Mouse (Mus musculus) liver, adult 2 months (tissue): ENCODE measurements around the gene Actl6b. TPM values are rescaled to one million over a fixed set of nuclear protein-coding genes. Genes with fewer than 3 reads are reported as not detected.

Experiments
- DNase-seq: peaks from one replicate; pipeline ENCODE4 v3.0.0-alpha.2; 2011; ENCODE audit warnings: low read depth, low spot score; ENCODE audit errors: extremely low read depth
- H3K27ac ChIP-seq: fragments of 200-500 bp; replicated peaks from 2 replicates; pipeline ENCODE4 v1.5.1; 2012; ENCODE audit warnings: low read depth, mild to moderate bottlenecking, control low read depth, inconsistent platforms, low read length; ENCODE audit not compliant: insufficient read depth
- H3K27me3 ChIP-seq: fragments of 200-500 bp; 2 replicates; pipeline ENCODE4 v1.6.1; 2012; ENCODE audit warnings: mild to moderate bottlenecking, moderate library complexity, low read length, inconsistent platforms; ENCODE audit not compliant: control insufficient read depth, insufficient read depth
- H3K36me3 ChIP-seq: fragments of 200-500 bp; 2 replicates; pipeline ENCODE4 v1.6.1; 2012; ENCODE audit warnings: low read length, inconsistent platforms; ENCODE audit not compliant: control insufficient read depth, insufficient read depth
- H3K4me1 ChIP-seq: fragments of 200-500 bp; 2 replicates; pipeline ENCODE4 v1.6.1; 2011; ENCODE audit warnings: low read length; ENCODE audit not compliant: control insufficient read depth, insufficient read depth
- H3K4me3 ChIP-seq: fragments of 200-500 bp; 2 replicates; pipeline ENCODE4 v1.5.1; 2011; ENCODE audit warnings: low read depth, mild to moderate bottlenecking, control low read depth, low read length, moderate library complexity; ENCODE audit not compliant: insufficient read depth
- H3K79me2 ChIP-seq: fragments of 200-500 bp; 2 replicates; pipeline ENCODE4 v1.6.1; 2012; ENCODE audit warnings: inconsistent platforms, mild to moderate bottlenecking, low read length, moderate library complexity; ENCODE audit not compliant: control insufficient read depth, insufficient read depth
- H3K9ac ChIP-seq: fragments of 200-500 bp; 2 replicates; pipeline ENCODE4 v1.6.1; 2012; ENCODE audit warnings: low read depth, mild to moderate bottlenecking, control low read depth, inconsistent platforms, low read length
- CTCF ChIP-seq: fragments of 200-500 bp; IDR thresholded peaks from 2 replicates; pipeline ENCODE4 v1.5.1; 2011; ENCODE audit warnings: low read depth, low read length, control low read depth
- POLR2A ChIP-seq: fragments of 200-500 bp; IDR thresholded peaks from 2 replicates; pipeline ENCODE4 v1.6.1; 2011; ENCODE audit warnings: low read length, control low read depth; ENCODE audit not compliant: insufficient read depth; ENCODE audit errors: extremely low read depth
- WGBS: fragments of 180-500 bp; shearing (Covaris S2); methylation state at CpG from one replicate; pipeline ENCODE4 v1.1.7; 2018; 5-methylcytosine and 5-hydroxymethylcytosine counted together
- polyA plus RNA-seq: library from polyadenylated mRNA; depleted of rRNA; stranded (reverse); fragments of >200 nt; gene quantifications from 2 replicates; pipeline ENCODE4 v1.2.3, GENCODE M21; 2012
- total RNA-seq: library from RNA; depleted of rRNA; stranded (reverse); fragments of >200 nt; gene quantifications from 2 replicates; pipeline ENCODE4 v1.2.3, GENCODE M21; 2014

Actl6b gene
- total and polyA plus RNA-seq, 2 experiments = not detected

- Histone ChIP-seq H3K27ac (no peak overlapping the region), H3K4me1 (no peaks in the 10 kb centered on the region), H3K36me3 (peaks cover 16% of the 10 kb centered on the region; the same call in 1 of the 2 replicates), H3K27me3 (no peaks in the 10 kb centered on the region), H3K9ac (no peak overlapping the region), H3K79me2 (no peaks in the 10 kb centered on the region), H3K4me3 (no peak overlapping the region)
- WGBS = 91% methylated on average over 9 of the region's 9 CpGs
- no peak for TF ChIP-seq CTCF
- TF ChIP-seq POLR2A = no peak
- no peak for DNase-seq
Measured at GRCm38 (mm10) chr5:137521861-137522260, 31.5 kb upstream of the Actl6b start.

DNA sequence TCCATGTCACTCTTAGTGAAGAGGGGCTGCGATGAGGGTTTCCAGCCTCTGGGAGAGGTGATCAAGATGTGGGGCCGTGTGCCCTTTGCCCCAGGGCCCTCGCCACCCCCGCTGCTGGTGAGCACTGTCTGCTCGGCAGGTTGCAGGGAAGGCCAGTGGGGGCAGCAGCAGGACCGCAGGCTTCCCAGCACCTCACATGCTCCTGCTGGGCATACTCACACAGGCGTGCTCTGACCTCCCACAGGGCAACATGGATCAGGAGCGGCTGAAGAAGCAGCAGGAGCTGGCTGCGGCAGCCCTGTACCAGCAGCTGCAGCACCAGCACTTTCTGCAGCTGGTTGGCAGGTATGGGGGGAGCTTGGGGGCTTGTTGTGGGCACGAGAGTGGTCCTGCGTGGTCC, 30.6 kb upstream of the Actl6b start:
- 87% methylated on average over 11 of the region's 11 CpGs for WGBS

GRCm38 (mm10) chr5:137523396-137524250, 29.7 kb upstream of the Actl6b start:
- no peak for DNase-seq
- H3K4me3 ChIP-seq = no peak overlapping the region
- no peaks in the 10 kb centered on the region for H3K79me2 ChIP-seq
- no peaks in the 10 kb centered on the region for H3K27me3 ChIP-seq
- TF ChIP-seq POLR2A (no peak), CTCF (no peak)
- no peak overlapping the region for H3K9ac ChIP-seq
- H3K36me3 ChIP-seq = peaks cover 26% of the 10 kb centered on the region
- no peak overlapping the region for H3K27ac ChIP-seq
- 91% methylated on average over 25 of the region's 25 CpGs for WGBS
- H3K4me1 ChIP-seq = no peaks in the 10 kb centered on the region

More for the DNA sequence above, 30.6 kb upstream of the Actl6b start:
- DNase-seq = no peak
- no peaks in the 10 kb centered on the region for H3K79me2 ChIP-seq
- no peaks in the 10 kb centered on the region for H3K4me1 ChIP-seq
- H3K27ac ChIP-seq = no peak overlapping the region
- peaks cover 17% of the 10 kb centered on the region; the same call in 1 of the 2 replicates for H3K36me3 ChIP-seq
- H3K9ac ChIP-seq = no peak overlapping the region
- H3K27me3 ChIP-seq = no peaks in the 10 kb centered on the region
- no peak overlapping the region for H3K4me3 ChIP-seq
- no peak for TF ChIP-seq CTCF
- TF ChIP-seq POLR2A = no peak

- Histone ChIP-seq H3K36me3 (peaks cover 27% of the 10 kb centered on the region), H3K4me1 (no peaks in the 10 kb centered on the region), H3K9ac (no peak overlapping the region), H3K27ac (no peak overlapping the region), H3K79me2 (no peaks in the 10 kb centered on the region), H3K27me3 (no peaks in the 10 kb centered on the region), H3K4me3 (no peak overlapping the region)
- DNase-seq = no peak
- WGBS = 97% methylated on average over 8 of the region's 8 CpGs
- TF ChIP-seq CTCF (no peak), POLR2A (no peak)
Measured at GRCm38 (mm10) chr5:137524251-137524515, 29.1 kb upstream of the Actl6b start.

GRCm38 (mm10) chr5:137524671-137525070, 28.6 kb upstream of the Actl6b start:
- H3K4me3 ChIP-seq = no peak overlapping the region
- no peaks in the 10 kb centered on the region for H3K27me3 ChIP-seq
- no peak overlapping the region for H3K27ac ChIP-seq
- no peaks in the 10 kb centered on the region for H3K79me2 ChIP-seq
- no peaks in the 10 kb centered on the region for H3K4me1 ChIP-seq
- H3K9ac ChIP-seq = no peak overlapping the region
- peaks cover 27% of the 10 kb centered on the region for H3K36me3 ChIP-seq
- no peak for TF ChIP-seq POLR2A
- no peak for TF ChIP-seq CTCF
- WGBS = 86% methylated on average over 13 of the region's 13 CpGs
- DNase-seq = no peak

DNA sequence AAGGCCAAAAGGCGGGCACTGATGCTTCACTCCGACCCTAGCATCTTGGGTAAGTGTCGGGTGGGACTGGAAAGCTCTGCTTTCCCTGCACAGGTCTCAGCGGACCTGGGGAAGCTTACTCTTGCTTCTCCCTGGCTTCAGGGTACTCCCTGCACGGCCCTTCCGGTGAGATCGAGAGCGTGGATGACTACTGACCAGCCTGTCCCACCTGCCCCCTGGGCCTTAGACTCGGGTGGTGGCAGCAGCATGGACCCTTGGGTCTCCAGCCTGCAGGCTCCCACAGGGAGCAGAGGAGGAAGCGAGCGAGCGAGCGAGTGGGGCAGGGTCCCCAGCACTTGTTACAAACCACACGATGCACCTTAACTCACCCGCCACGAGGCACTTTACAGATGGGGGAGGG, 27.8 kb upstream of the Actl6b start:
- WGBS = 83% methylated on average over 16 of the region's 16 CpGs
- Histone ChIP-seq H3K79me2 (no peaks in the 10 kb centered on the region), H3K4me3 (no peak overlapping the region), H3K27ac (no peak overlapping the region), H3K9ac (no peak overlapping the region), H3K27me3 (no peaks in the 10 kb centered on the region), H3K4me1 (0 out of 2 replicates have a peak, but pooled peaks cover 4% of the 10 kb centered on the region), H3K36me3 (peaks cover 23% of the 10 kb centered on the region)
- no peak for TF ChIP-seq POLR2A
- TF ChIP-seq CTCF = no peak
- DNase-seq = no peak
